Mouse (Mus musculus) G1E (cell line): Measurements from ENCODE around the gene Gns.

Experiments
- CTCF ChIP-seq: IDR thresholded peaks from 2 replicates; pipeline ENCODE4 v1.5.1; 2012; ENCODE audit warnings: low read depth, low read length, inconsistent platforms, mixed read lengths
- GATA1 ChIP-seq: IDR thresholded peaks from 2 replicates; pipeline ENCODE4 v1.6.1; 2012; ENCODE audit warnings: borderline replicate concordance, low read length, inconsistent platforms, mixed read lengths
- GATA2 ChIP-seq: IDR thresholded peaks from 2 replicates; pipeline ENCODE4 v1.6.1; 2012; ENCODE audit warnings: low read depth, low read length, inconsistent platforms, borderline replicate concordance

GRCm38 (mm10) chr10:121329586-121329985 lies 35.3 kb upstream of the Gns start:
- TF ChIP-seq GATA2, result no peak
- no peak for TF ChIP-seq CTCF
- TF ChIP-seq GATA1, result no peak
